Mouse (Mus musculus) cerebellum, adult 2 months (tissue): ENCODE data around the gene Tppp3.

Source experiments
- CTCF ChIP-seq: fragments of 200-500 bp; IDR thresholded peaks from 2 replicates; pipeline ENCODE4 v1.5.1; 2011; ENCODE audit warnings: low read depth, mild to moderate bottlenecking, control low read depth, low read length, moderate library complexity, borderline replicate concordance; ENCODE audit not compliant: insufficient read depth
- POLR2A ChIP-seq: fragments of 200-500 bp; IDR thresholded peaks from 2 replicates; pipeline ENCODE4 v1.6.1; 2011; ENCODE audit warnings: low read length, control low read depth, borderline replicate concordance; ENCODE audit not compliant: insufficient read depth

DNA sequence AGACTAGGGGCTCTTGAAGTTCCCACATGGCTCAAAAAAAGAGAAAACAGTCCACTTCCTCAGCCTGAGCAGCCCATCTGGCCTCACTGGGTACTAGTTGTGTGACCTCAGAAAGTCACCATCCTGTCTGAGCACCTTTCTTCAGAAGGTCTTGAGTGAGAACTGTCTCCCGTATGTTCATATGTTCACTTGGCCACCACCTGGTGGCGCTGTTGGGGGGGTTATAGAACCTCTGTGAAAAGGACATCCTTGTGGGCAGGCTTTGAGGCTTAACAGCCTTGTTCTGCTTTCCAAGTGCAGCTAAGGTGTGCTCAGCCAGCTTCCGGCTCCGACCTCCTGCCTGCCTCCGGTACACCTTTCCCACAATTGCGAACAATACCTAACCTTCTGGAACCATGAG is 10.1 kb upstream of the Tppp3 start:
- TF ChIP-seq POLR2A (no peak), CTCF (peak; percentile 67)
